Mouse (Mus musculus) layer of hippocampus, postnatal 10 days (tissue): Measurements from ENCODE around the gene Npl. TPM values are rescaled to one million over a fixed set of nuclear protein-coding genes. Genes with fewer than 3 reads are reported as not detected.
"Not testable (repeated sequence)": the region's sequence is repeated elsewhere in the genome, so short reads cannot be mapped to it uniquely, and the experiment has no call there.

Experiments used
- DNase-seq, 2 experiments: peaks; one replicate each; pipeline ENCODE4 v3.0.0; 2021; ENCODE audit warnings: low spot score in 2 of 2
- total RNA-seq, 2 experiments: library from RNA; stranded (reverse); gene quantifications; 2 replicates each; pipeline ENCODE4 v1.2.3; 2021

Gene Npl
- total RNA-seq, 2 experiments from 2014 or later, result 6.6 TPM

DNA sequence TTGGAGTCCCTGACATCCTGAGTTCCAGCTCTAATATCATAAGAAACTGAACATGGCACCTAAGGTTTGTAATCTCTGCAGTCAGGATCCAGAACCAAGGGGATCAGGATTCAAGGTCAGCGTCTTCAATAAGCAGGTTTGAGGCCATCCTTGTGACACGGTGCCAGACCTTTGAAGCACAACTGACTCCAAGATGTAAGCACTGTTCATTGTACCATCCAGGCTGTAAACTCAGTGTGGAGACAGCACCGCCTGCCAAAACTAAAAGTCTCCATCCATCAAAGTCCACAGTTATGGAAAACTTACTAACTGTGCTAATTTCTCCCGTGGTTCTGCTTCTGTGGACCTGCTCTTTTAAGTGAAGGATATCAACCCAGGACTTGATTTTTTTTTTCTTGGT lies 59.9 kb downstream of the Npl start:
- DNase-seq, result no peak

- DNase-seq, result no peak
These were observed 60.3 kb downstream of the Npl start for GRCm38 (mm10) chr1:153489540-153489939.

DNA sequence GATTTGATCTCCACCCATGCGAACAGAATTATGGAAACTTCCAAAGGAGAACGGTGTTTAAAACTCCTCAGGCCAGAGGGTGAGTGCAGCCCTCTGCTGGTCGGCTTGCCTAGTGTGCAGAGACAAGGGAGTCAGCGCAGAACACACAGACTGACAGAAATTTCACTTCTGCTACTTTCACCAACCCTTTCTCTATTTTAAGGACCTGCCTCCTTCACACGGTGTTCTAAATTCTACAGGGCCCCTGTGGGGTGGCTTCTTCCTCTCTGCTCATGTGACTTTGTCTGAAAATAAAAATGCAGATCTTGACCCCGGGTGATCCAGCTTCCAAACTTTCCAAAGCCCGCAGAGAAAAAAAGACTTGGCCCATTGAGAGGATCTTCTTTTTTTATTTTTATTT lies 60.7 kb downstream of the Npl start:
- DNase-seq, result peak; percentile 25 to 32

- peak; percentile 99 to 100 for DNase-seq
These were observed 62.4 kb downstream of the Npl start, which contains the start of gene Dhx9 for GRCm38 (mm10) chr1:153487500-153487879. Gene Dhx9 (minus strand): TSS chr1:153487660.

GRCm38 (mm10) chr1:153486767-153487499 lies 62.9 kb downstream of the Npl start:
- DNase-seq, result no peak

- not testable (repeated sequence) for DNase-seq
These were observed 63.7 kb downstream of the Npl start for GRCm38 (mm10) chr1:153486120-153486519.

DNA sequence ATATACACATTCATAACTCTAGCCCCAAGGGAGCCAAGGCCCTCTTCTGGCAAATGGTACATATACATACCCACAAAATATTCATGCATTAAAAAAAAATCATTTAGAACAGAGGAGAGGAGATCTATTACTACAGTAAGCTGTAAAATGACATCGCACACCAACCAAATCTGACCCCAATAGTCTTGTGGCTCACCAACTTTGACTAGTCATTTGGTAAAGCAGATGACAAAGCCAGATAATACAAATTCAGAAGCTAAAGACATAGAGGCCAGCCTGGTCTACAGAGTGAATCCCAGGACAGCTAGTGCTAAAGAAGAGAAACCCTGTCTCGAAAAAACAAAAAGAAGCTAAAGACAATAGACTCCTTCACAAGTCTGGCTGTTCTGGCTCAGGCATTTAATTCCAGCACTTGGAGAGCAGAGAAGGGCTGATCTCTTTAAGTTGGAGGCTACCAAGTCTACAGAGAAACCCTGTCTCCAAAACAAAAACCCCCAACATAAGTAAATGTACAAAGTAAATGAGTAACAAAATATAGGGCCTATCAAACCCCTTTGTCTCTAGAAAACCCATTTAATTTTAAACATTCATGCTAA lies 64.5 kb downstream of the Npl start:
- no peak for DNase-seq

GRCm38 (mm10) chr1:153481025-153481412 lies 68.8 kb downstream of the Npl start:
- DNase-seq, result no peak

DNA sequence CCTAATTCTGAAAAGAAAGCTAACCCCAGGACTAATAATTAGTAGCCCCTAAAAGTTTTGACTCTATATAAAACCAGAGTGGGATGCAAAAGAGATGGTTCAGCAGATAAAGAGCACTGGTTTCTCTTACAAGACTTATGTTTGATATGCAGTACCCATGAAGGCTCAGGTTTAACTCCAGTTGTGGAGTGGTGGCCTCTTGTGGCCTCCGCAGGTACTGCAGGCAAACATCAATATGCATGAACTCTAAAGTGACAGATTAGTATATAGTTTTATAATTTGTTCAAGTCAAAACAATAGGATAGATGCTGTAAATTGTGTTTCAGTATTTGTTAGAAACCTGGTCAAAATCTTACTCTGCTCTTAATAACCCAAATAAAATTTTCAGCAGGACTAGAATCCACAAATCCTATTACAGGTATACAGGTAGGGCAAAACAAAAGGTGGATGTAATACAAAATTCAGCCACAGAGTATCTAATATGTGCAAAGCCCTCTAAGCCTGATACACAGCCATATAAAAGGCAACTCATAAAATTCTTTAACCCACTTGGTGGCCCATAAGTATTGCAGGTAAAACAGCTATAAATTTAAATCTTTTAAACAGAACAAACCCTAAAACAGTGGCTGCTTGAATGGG lies 69.3 kb downstream of the Npl start:
- peak; percentile 79 for DNase-seq

DNA sequence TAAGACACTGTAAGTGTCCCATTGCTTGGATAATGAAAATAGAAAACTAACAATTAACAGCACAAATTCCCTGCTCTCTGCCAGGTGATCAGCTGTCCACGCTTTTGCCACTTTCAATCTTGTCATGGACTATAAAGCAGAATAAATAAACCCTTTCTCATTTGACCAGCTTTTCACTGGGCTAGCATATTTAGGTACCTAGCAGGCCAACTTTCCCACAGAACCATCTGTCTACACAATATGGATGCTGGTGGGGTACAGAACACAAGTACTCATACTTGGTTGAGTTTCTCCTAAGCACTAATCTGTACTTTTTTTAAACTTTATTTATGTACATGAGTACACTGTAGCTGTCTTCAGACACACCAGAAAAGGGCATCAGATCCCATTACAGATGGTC lies 70.5 kb downstream of the Npl start:
- no peak for DNase-seq

DNA sequence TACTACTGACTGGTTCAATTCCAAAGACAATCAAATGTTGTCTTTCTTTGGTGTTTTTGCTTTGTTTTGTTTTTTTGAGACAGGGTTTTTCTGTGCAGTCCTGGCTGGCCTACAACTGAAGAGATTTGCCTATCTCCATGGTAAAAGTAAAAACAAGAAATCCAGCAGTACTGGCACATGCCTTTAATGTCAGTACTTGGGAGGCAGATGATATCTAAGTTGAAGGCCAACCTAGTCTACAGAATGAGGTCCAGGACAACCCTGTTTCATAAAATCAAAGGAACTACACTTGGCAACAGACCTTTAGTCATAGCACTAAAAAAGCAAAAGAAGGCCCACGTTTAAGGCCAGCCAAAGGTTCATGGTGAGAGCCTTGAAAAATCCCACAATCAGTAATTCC lies 88.0 kb downstream of the Npl start:
- DNase-seq, result no peak

DNA sequence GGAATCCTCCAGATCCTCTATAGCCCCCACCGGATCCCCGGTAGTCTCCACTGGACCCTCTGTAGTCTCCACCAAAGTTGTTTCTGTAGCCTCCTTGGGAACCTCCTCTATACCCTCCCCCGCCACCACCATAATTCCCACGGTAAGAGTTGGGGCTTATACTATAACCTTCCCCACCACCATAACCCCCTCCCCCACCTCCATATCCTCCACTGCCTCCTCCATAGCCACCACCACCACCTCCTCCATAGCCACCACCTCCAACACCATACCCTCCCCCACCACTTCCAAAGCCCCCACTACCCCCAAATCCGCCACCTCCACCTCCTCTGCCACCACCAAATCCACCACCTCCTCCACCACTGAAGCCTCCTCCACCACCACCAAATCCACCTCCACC lies 93.7 kb downstream of the Npl start:
- DNase-seq, result no peak

GRCm38 (mm10) chr1:153453146-153453642 lies 96.7 kb downstream of the Npl start:
- no peak for DNase-seq

Other genes with a start within 250 kb of the Npl start
- 10 to 100 TPM; 43.2 to 43.8 TPM for gene Lamc1, start 217.3 kb downstream of the Npl start, total RNA-seq
- gene Shcbp1l, start 124.9 kb downstream of the Npl start, total RNA-seq, result 1 to 10 TPM; 2.9 to 3.9 TPM
- gene Dhx9, start 62.4 kb downstream of the Npl start, total RNA-seq, result 100 to 1,000 TPM; 132 to 140 TPM
- gene Rgs8, start 103.0 kb upstream of the Npl start, total RNA-seq, result 10 to 100 TPM; 31.1 TPM
- 1 to 10 TPM; 5.0 to 5.1 TPM for gene Rgs16, start 190.3 kb upstream of the Npl start, total RNA-seq
- gene Rnasel, start 199.4 kb upstream of the Npl start, total RNA-seq, result 10 to 100 TPM; 14.7 to 16.0 TPM